Mouse (Mus musculus) frontal cortex, postnatal 25 days (tissue): ENCODE data around the gene Phactr4.

Experiments
- DNase-seq, 2 experiments: peaks; one replicate each; pipeline ENCODE4 v3.0.0; 2022; ENCODE audit warnings: low spot score in 2 of 2

Phactr4 gene

GRCm38 (mm10) chr4:132411322-132412094 is 10.8 kb downstream of the Phactr4 start:
- no peak for DNase-seq

- DNase-seq, result no peak
Observed at GRCm38 (mm10) chr4:132409587-132410229, 12.6 kb downstream of the Phactr4 start.

- no peak for DNase-seq
Observed at GRCm38 (mm10) chr4:132406393-132407189, 15.7 kb downstream of the Phactr4 start.

GRCm38 (mm10) chr4:132404588-132404987 is 17.7 kb downstream of the Phactr4 start:
- no peak for DNase-seq

- DNase-seq, result no peak
Observed at GRCm38 (mm10) chr4:132403063-132403660, 19.1 kb downstream of the Phactr4 start.

GRCm38 (mm10) chr4:132401016-132401415 is 21.3 kb downstream of the Phactr4 start:
- no peak for DNase-seq

GRCm38 (mm10) chr4:132398863-132399262 is 23.4 kb downstream of the Phactr4 start:
- DNase-seq, result no peak

GRCm38 (mm10) chr4:132398045-132398774 is 24.1 kb downstream of the Phactr4 start:
- no peak for DNase-seq

- DNase-seq, result no peak
Observed at GRCm38 (mm10) chr4:132397120-132397519, 25.2 kb downstream of the Phactr4 start.

GRCm38 (mm10) chr4:132396251-132396650 is 26.0 kb downstream of the Phactr4 start:
- no peak for DNase-seq

GRCm38 (mm10) chr4:132391063-132391740 is 31.1 kb downstream of the Phactr4 start:
- no peak for DNase-seq

- DNase-seq, result no peak
Observed at GRCm38 (mm10) chr4:132389302-132389701, 33.0 kb downstream of the Phactr4 start.

GRCm38 (mm10) chr4:132387617-132388016 is 34.7 kb downstream of the Phactr4 start:
- DNase-seq, result no peak

GRCm38 (mm10) chr4:132386846-132387245 is 35.4 kb downstream of the Phactr4 start:
- DNase-seq, result no peak

- DNase-seq, result no peak
Observed at GRCm38 (mm10) chr4:132385771-132386410, 36.4 kb downstream of the Phactr4 start.

GRCm38 (mm10) chr4:132383455-132383854 is 38.8 kb downstream of the Phactr4 start:
- DNase-seq, result no peak

GRCm38 (mm10) chr4:132382296-132382695 is 40.0 kb downstream of the Phactr4 start:
- no peak for DNase-seq

- no peak for DNase-seq
Observed at GRCm38 (mm10) chr4:132380965-132381616, 41.2 kb downstream of the Phactr4 start.

- DNase-seq, result no peak
Observed at GRCm38 (mm10) chr4:132373820-132374219, 48.5 kb downstream of the Phactr4 start.
